Mouse (Mus musculus) granulocyte monocyte progenitor cell, adult 5-6 weeks (primary cell): Measurements from ENCODE around the gene Lpcat4. TPM values are rescaled to one million over a fixed set of nuclear protein-coding genes. Genes with fewer than 3 reads are reported as not detected.

Experiments
- ATAC-seq: replicated peaks from 2 replicates; pipeline ENCODE4 v1.8.0; 2016; ENCODE audit warnings: mild to moderate bottlenecking, moderate TSS enrichment, inconsistent platforms; ENCODE audit not compliant: poor library complexity, severe bottlenecking
- total RNA-seq, 2 experiments: library from RNA; stranded (forward) in 1 of 2; stranded (reverse) in 1 of 2; fragments of 200-712, 200-1000 nt in 1 of 2; fragments of >200 nt in 1 of 2; fragmentation: Nextera tagmentation in 1 of 2; gene quantifications; 2 replicates each; pipeline ENCODE4 v1.2.3; 2014 to 2017

Lpcat4 gene
- total RNA-seq, 2 experiments from 2014 or later, result 10.6 to 26.8 TPM

DNA sequence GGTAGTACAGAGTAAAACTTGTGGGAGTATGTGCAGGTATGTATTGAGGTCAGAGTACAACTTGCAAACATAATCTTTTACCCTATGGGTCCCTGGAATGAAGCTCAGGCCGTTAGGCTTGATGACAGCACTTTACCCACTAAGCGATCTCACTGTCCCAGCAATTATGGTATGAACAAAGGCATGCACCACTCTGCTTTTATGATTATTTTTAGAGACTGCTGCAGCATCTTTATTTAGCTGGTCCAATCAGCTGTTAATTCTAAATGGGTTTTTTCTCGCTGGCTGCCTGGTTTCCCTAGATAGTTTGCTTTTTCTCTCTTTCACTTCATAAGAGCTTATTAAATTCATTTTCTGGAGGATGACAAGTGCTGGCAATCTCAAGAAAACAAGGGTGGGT is 56.9 kb downstream of the Lpcat4 start:
- no peak for ATAC-seq

Other genes with a start within 250 kb of the Lpcat4 start
- gene Olfr1309, start 249.2 kb upstream of the Lpcat4 start, total RNA-seq (2014; fragmentation: Nextera tagmentation), result not detected in 2 replicates
- gene Olfr1309, start 249.2 kb upstream of the Lpcat4 start, total RNA-seq (2017), result not detected in 2 replicates
- gene Olfr1310, start 226.8 kb upstream of the Lpcat4 start, total RNA-seq (2014; fragmentation: Nextera tagmentation), result not detected in 2 replicates
- not detected in 2 replicates for gene Olfr1310, start 226.8 kb upstream of the Lpcat4 start, total RNA-seq (2017)
- gene Olfr1311, start 215.1 kb upstream of the Lpcat4 start, total RNA-seq (2014; fragmentation: Nextera tagmentation), result not detected in 2 replicates
- not detected in 2 replicates for gene Olfr1311, start 215.1 kb upstream of the Lpcat4 start, total RNA-seq (2017)
- gene Olfr1312, start 189.2 kb upstream of the Lpcat4 start, total RNA-seq (2014; fragmentation: Nextera tagmentation), result not detected in 2 replicates
- not detected in 2 replicates for gene Olfr1312, start 189.2 kb upstream of the Lpcat4 start, total RNA-seq (2017)
- not detected in 2 replicates for gene Olfr1313, start 161.6 kb upstream of the Lpcat4 start, total RNA-seq (2014; fragmentation: Nextera tagmentation)
- not detected in 2 replicates for gene Olfr1313, start 161.6 kb upstream of the Lpcat4 start, total RNA-seq (2017)
- not detected in 2 replicates for gene Olfr1314, start 142.7 kb upstream of the Lpcat4 start, total RNA-seq (2014; fragmentation: Nextera tagmentation)
- gene Olfr1314, start 142.7 kb upstream of the Lpcat4 start, total RNA-seq (2017), result not detected in 2 replicates
- gene Olfr1315-ps1, start 124.0 kb upstream of the Lpcat4 start, total RNA-seq (2014; fragmentation: Nextera tagmentation), result not detected in 2 replicates
- not detected in 2 replicates for gene Olfr1315-ps1, start 124.0 kb upstream of the Lpcat4 start, total RNA-seq (2017)
- gene Olfr1316, start 104.5 kb upstream of the Lpcat4 start, total RNA-seq (2014; fragmentation: Nextera tagmentation), result not detected in 2 replicates
- not detected in 2 replicates for gene Olfr1316, start 104.5 kb upstream of the Lpcat4 start, total RNA-seq (2017)
- gene Olfr1317, start 99.1 kb upstream of the Lpcat4 start, total RNA-seq (2014; fragmentation: Nextera tagmentation), result not detected in 2 replicates
- not detected in 2 replicates for gene Olfr1317, start 99.1 kb upstream of the Lpcat4 start, total RNA-seq (2017)
- not detected in 2 replicates for gene Olfr1318, start 85.3 kb upstream of the Lpcat4 start, total RNA-seq (2014; fragmentation: Nextera tagmentation)
- gene Olfr1318, start 85.3 kb upstream of the Lpcat4 start, total RNA-seq (2017), result not detected in 2 replicates
- not detected in 2 replicates for gene Nutm1, start 19.8 kb downstream of the Lpcat4 start, total RNA-seq (2014; fragmentation: Nextera tagmentation)
- not detected in 2 replicates for gene Nutm1, start 19.8 kb downstream of the Lpcat4 start, total RNA-seq (2017)
- 139 and 177 TPM in 2 replicates for gene Nop10, start 22.5 kb downstream of the Lpcat4 start, total RNA-seq (2014; fragmentation: Nextera tagmentation)
- gene Nop10, start 22.5 kb downstream of the Lpcat4 start, total RNA-seq (2017), result 220 and 244 TPM in 2 replicates
- gene Slc12a6, start 26.4 kb downstream of the Lpcat4 start, total RNA-seq (2014; fragmentation: Nextera tagmentation), result 57.3 and 62.2 TPM in 2 replicates
- 51.3 and 51.8 TPM in 2 replicates for gene Slc12a6, start 26.4 kb downstream of the Lpcat4 start, total RNA-seq (2017)
- 0.75 TPM in 1 of 2 replicates, not detected in the other for gene Gm21985, start 26.8 kb downstream of the Lpcat4 start, total RNA-seq (2014; fragmentation: Nextera tagmentation)
- 0.36 TPM in 1 of 2 replicates, not detected in the other for gene Gm21985, start 26.8 kb downstream of the Lpcat4 start, total RNA-seq (2017)
- gene Emc4, start 128.6 kb downstream of the Lpcat4 start, total RNA-seq (2014; fragmentation: Nextera tagmentation), result 58.9 and 83.9 TPM in 2 replicates
- 73.6 and 78.2 TPM in 2 replicates for gene Emc4, start 128.6 kb downstream of the Lpcat4 start, total RNA-seq (2017)
- gene Katnbl1, start 139.7 kb downstream of the Lpcat4 start, total RNA-seq (2014; fragmentation: Nextera tagmentation), result 18.0 and 18.1 TPM in 2 replicates
- gene Katnbl1, start 139.7 kb downstream of the Lpcat4 start, total RNA-seq (2017), result 16.4 and 18.1 TPM in 2 replicates
- gene Emc7, start 215.5 kb downstream of the Lpcat4 start, total RNA-seq (2014; fragmentation: Nextera tagmentation), result 15.4 and 16.6 TPM in 2 replicates
- gene Emc7, start 215.5 kb downstream of the Lpcat4 start, total RNA-seq (2017), result 7.8 and 10.7 TPM in 2 replicates
- not detected in 2 replicates for gene Chrm5, start 241.3 kb downstream of the Lpcat4 start, total RNA-seq (2014; fragmentation: Nextera tagmentation)
- gene Chrm5, start 241.3 kb downstream of the Lpcat4 start, total RNA-seq (2017), result not detected in 2 replicates